Mouse (Mus musculus): Measurements from ENCODE around the gene Papss2.
"Not testable (repeated sequence)": the region's sequence is repeated elsewhere in the genome, so short reads cannot be mapped to it uniquely, and the experiment has no call there.

Gene Papss2

DNA sequence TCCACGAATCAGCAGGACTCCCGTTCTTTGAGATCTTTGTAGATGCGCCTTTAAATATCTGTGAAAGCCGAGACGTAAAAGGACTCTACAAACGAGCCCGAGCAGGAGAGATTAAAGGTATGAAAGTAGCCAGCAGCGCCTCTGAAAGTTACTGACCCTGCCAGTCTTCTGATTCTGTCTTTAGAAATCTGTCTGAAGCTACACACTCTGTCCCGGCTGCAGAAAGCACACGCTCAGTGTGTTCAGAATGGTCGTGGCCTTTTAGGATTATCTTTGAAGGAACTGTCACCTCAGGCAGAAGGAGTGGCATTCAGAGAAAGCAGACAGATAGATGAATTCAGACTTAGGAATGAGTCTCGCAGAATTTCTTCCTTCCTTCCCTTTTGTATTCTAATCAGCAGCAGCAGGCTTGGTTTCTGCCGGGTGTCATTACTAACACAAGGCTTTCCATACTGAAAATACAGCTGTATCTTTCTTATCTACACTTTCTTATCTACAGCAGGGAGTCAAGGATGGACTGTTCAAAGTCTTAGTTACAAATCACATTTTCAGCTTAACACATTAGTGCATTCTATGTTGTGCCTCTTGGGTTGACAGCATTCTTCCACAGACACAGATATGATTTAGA, 42.8 kb downstream of the Papss2 start:
- DNase-seq (ENCODE audit: low spot score in 2 of 2), result no peak

DNA sequence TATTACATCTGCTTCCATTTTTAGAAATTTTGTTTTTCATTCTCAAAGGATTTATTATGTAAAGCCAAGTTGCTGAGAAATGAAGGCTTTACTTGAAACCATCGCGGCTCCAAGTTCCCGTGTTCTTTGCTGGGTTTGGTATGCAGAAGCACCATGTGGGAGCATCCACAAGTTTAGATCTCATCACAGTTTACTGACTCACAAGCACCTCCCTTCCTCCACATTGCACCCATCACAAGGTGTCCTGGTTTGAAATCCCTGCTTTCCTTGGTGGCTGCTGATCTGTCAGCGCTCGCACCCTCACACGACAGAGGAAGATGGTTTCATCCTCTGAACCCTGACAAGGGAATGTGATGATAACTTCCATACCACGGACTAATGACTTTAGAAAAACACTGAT, 45.9 kb downstream of the Papss2 start:
- DNase-seq (ENCODE audit: low spot score in 2 of 2), result no peak

DNA sequence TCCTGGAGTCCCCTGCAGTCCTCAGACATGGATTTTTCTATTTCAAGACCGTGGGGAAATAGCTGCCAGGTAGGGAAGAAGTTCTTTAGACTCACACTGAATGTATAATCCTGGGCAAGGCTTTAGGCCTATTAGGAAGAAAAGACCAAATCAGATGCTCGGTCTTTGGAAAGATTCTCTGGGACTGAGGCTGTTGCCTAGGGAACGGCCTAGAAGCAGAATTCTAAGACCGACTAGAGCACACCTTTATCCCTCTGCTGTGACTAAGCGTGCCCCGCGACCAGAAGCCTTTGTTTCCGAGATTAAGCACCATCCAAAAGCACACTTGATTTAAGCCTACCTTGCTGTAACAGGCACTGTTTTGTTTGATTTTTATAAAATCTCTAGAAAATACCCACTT, 46.4 kb downstream of the Papss2 start:
- DNase-seq (ENCODE audit: low spot score in 2 of 2), result no peak

DNA sequence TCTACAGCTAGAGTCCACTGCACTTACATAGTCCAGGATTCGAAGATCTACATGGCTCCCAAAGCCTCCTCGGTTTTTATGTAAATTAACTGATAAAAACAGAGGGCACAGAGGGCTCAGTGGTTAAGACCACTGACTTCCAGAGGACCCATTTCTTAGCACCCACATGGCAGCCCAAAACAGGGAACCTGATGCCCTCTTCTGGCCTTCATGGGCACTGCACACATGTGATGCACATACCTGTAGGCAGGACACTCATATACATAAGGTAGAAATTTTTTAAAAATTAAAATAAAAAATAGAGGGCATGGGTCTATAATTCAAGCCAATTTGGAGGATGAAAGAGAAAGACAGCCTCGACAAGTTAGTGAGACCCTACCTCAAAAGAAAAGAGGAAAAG, 48.1 kb downstream of the Papss2 start:
- no peak for DNase-seq (ENCODE audit: low spot score in 2 of 2)

DNA sequence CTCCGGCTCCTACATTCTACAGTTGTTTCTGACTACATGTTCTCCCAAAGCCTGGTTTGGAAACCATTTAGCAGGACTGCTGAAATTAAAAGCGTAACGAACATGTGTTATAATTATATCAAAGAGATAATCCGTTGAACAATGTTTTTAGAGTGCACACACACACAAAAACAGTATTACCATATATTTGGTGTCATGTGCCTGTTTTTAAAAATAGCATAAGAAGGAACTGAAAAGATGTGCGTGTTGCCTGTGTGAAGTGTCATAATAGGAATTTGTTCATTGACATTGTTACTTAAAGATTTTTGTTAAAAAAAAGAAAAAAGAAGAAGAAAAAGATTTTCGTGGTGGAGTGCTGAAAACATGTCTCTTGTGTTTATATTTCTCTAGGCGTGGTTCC, 50.3 kb downstream of the Papss2 start:
- DNase-seq (ENCODE audit: low spot score in 2 of 2), result no peak

DNA sequence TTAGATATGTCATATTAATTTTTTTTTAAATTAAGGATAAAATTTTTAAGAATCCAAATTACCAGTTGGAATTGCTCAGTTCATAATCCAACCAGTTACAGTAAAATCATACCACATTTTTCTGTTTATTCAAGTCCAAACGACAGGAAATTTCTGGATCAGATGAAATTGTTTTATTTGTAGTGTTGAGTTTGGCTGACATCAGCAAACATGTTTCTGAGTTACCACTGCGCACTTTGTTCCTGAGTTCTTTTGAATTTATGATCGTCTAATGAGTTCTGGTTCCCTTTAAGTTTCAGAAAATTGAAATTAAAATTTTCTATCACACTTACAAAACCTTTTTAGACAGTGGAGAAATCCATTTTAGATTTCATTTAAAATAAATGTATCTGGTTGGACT, 50.8 kb downstream of the Papss2 start:
- no peak for DNase-seq (ENCODE audit: low spot score in 2 of 2)

DNA sequence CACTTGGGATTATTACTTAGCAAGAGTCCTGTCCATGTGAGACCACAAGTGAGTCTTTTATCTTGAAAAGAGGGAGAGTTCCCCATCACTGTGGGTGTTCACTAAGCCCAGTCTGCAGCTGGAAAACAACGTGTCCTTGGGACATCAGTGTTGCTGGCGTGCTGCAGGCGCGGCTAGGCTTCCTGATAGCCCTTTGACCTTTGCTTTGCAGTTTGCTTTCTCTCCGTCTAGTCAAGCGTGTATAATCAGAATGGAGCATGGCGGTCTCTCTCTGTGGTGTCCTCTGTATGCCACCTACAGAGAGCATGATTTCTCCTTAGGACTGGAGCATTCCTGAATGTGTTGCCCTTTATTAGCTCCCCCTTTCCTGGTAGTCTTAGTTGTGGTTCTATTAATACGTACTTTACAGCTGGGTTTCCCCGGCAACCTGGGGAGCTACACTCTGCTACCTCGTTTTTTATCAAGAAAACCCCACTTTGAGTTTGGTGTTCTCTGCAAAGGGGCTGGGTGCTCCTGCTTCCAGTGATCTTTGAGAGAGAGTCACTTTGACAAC, 52.5 kb downstream of the Papss2 start:
- DNase-seq (ENCODE audit: low spot score in 2 of 2), result no peak

DNA sequence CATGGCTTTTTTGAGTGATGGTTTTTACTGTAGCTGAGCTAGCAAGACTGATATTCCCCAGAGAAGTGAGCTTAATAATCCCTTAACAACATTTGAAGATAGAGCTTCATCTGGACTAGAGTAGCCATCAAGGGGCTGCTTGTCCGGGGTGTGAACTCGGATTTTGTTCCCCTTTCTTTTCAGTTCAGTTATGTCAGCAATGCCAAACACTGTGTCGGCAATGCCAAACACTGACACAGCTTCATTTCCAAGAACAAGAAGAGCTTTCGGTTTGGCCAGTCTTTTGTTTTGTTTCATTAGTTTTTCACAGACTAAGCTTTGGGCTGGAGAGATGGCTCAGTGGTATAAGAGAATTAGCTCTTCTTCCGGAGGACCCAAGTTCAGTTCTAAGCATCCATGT, 55.5 kb downstream of the Papss2 start:
- DNase-seq (ENCODE audit: low spot score in 2 of 2), result no peak

DNA sequence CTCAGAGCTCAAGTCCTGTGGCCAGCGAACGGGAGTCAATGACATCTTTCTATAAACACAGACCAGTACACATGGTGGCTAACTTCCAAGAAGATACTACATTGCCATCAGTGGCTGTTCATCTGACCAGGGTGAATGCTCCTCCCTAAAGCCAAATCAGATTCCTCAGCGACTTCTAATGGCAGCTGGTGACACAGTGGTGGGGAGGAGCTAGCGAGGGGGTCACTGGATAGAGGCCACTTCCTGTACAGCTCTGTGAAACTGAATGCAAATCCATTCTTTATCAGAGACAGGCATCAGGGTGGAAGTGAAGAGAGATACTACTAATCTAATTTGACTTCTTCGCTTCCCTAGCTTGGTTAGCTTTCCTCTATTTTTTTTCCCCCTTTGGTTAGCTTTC, 57.5 kb downstream of the Papss2 start:
- DNase-seq (ENCODE audit: low spot score in 2 of 2), result no peak

DNA sequence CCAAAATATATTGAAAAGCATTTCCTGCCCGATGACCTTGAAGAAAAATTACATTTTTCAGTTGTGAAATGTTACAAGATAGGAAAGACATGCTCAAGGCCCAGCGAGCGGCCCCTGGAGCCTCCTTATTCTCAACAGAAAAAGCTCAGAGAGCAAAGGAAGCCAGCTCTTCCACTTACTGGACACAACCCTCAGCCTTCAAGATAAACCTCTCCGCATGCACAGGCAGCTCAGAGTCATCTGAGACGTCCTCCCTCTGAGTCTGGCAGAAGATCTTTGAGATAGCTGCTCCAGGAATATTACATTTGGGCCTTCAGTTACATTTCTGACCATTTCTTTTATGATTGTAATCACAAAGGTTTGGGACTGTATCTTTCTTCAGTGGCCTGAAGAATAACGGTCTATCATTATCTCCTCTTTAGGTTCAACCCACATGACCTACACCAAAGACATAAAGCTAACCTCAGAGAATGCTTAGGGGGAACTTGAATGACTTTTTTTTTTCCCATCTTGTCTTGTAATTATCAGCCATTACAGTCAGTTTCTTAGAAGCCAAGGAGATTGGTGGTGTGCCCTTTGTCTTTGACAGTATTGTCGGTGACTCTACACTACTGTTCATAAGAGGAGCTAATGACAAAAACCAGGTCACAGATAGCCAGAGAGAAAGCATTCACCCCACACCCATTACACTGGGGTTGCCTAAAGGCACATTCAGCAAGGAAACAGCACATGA, 58.2 kb downstream of the Papss2 start:
- no peak for DNase-seq (ENCODE audit: low spot score in 2 of 2)

DNA sequence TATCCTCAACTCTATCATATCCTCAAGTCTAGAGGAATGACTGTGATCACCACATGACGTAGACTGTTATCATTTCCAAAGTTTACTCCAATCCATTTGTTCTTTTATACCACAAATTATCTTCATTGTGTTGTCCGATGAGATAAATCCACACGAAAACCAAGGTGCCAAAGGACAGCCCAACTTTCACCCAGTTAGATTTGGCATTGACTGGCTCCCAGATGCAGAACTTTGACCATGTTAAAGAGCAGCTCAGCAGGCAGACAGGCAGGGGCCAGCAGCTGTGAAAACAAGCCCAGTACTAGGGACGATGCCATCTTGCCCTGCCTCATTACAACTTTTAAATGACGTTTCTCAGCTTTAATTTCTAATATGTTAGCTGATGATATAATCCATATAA, 63.8 kb downstream of the Papss2 start:
- no peak for DNase-seq (ENCODE audit: low spot score in 2 of 2)

DNA sequence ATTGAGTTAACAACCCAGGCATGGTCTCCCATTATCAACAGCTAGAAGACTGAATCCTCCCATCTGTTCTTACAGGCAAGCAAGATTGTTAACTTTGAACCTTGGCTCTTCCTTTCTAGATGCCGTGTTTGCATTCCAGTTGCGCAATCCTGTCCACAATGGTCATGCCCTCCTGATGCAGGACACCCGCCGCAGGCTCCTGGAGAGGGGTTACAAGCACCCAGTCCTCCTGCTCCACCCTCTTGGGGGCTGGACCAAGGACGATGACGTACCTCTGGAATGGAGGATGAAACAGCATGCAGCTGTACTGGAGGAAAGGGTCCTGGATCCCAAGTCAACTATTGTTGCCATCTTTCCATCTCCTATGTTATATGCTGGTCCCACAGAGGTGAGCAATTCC, 67.3 kb downstream of the Papss2 start:
- no peak for DNase-seq (ENCODE audit: low spot score in 2 of 2)

DNA sequence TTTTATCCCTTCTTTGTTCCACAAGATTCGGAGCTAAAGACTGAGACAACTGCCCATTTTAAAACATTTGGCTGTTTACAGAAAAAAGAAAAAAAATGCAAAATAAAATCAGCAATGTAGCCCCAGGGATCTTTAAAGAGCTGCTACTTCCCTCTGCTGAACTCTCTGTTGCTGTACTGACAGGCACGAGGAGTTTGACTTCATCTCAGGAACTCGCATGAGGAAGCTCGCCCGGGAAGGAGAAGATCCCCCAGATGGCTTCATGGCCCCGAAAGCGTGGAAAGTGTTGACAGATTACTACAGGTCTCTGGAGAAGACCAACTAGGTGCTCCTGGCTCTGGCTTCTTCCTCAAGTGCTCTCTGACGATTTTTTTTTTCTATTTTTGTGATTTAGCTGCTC, 69.7 kb downstream of the Papss2 start:
- DNase-seq (ENCODE audit: low spot score in 2 of 2), result no peak

DNA sequence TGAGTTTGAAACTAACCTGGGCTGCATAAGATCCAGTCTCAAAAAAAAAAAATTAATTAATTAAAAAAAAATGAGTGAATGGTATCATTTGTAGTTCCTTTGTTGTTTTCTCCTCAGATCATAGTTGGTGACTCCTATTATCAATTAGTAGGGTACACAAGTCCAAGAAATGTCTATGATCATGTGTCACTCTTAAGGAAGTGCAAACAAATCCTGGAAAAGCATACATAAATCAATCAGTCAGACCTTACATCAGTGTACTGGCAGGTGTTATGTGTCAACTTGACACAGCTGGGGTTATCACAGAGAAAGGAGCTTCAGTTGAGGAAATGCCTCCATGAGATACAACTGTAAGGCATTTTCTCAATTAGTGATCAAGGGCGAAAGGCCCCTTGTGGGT, 72.2 kb downstream of the Papss2 start:
- not testable (repeated sequence) for DNase-seq (ENCODE audit: low spot score in 2 of 2)

DNA sequence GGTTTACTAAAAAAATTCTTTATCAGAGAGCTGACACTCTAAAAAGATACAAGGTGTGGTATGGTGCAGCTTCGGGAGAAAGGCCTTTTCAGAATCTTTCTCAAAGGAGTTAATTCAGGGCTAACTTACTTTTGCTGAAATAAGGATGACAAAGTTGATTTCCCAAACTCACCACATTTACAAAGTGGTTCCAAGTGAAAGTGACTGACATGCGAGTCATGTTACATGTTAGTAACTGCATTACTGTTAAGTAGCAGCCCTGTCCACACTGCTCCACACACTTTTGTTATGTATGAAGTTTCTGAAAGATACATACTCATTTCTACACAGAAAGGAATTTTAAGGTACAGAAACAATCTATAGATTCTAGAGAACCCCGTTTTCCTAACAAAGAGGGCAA, 80.2 kb downstream of the Papss2 start:
- DNase-seq (ENCODE audit: low spot score in 2 of 2), result no peak

DNA sequence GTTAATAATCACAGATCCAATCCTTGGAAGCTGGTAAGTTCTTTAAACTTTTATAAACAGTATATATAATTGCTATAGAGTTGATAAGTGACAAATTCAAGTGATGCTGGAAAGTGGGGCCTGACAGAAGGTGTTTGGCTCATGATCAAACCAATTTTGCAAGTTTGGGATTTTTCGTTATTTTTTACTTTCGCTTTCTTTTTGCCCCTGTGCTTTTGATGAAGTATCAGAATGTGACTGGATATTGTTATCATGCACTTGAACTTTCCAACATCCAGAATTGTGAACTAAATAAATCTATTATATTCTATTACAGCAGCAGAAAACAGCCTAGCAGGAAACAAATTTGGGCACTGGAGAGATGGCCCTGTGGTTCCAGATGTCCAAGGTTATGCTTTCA, 85.3 kb downstream of the Papss2 start:
- no peak for DNase-seq (ENCODE audit: low spot score in 2 of 2)

DNA sequence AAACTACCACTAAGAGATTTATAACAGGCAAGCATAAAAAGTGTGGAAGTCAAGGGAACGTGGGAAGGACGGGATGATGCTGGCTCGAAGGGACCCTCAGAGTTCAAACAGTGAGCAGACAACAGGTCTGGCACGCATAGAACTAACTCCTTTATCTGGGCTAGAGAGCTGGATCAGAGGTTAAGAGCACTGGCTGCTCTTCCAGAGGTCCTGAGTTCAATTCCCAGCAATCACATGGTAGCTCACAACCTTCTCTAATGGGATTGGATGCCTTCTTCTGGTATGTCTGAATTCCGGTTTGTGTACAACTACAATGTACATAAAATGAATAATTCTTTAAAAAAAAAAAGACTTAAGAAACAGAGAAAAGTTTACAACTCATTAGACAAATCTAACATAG, 87.5 kb downstream of the Papss2 start:
- DNase-seq (ENCODE audit: low spot score in 2 of 2), result no peak

DNA sequence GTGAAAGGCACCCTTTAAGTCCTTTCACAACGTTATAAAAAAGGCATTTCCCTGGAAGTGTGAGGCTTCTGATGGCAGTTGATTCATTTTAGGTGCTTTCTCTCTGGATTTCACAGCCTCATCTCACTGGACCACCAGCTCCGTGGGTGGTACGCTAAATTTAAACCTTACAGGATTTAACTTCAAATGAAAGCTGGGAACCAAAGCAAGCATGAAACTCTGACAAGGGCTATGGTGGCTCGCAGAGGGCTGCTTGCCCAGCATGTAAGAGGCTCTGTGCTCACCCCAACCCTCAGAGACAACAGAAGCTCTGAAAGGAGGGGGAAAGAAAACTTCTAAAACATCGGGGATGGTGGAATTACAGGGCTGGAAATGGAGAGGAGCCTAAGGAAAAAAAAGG, 92.1 kb downstream of the Papss2 start:
- DNase-seq (ENCODE audit: low spot score in 2 of 2), result no peak

DNA sequence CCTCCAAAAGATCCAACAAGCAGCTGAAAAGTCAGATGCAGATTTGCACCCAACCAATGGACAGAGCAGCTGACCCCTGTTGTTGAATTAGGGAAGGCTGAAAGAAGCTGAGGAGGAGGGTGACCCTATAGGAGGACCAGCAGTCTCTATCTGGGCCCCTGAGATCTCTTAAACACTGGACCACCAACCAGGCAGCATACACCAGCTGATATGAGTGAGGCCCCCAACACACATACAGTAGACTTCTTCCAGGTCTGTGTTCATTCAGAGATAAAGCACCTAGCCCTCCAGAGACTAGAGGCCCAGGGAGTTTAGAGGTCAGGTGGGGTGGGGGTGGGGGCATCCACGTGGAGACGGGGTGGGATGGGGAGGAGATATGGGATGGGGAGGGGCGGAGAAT, 92.6 kb downstream of the Papss2 start:
- DNase-seq (ENCODE audit: low spot score in 2 of 2), result not testable (repeated sequence)

DNA sequence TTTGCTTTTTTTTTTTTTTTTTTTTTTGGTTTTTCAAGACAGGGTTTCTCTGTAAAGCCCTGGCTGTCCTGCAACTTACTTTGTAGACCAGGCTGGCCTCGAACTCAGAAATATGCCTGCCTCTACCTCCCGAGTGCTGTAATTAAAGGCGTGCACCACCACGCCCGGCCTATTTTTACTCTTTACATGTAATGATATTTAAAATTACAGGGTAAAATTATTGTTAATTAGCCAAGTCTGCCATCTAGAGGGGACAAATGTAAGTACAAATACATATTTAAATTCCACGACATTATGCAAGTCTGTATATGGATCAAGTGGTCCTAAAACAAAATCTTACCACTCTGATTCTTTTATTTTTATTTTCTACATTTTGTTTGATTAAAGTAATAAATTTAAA, 94.1 kb downstream of the Papss2 start:
- no peak for DNase-seq (ENCODE audit: low spot score in 2 of 2)

DNA sequence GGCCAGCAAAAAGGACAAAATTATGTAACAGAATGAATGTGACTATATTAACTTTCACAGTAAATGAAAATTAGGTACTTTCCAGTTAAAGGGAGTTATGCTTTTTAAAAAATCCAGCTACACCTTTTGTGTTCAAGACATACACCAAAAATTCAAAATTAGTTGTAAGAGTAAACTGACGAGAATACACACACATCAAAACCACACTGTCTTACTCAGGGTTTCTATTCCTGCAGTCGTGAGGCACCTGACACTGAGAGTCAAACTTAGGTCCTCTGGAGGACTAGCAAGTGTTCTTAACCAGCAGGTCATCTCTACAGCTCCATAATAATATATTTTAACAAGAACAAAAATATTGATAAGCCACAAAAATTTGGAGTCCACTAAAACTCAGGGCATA, 101.1 kb downstream of the Papss2 start:
- no peak for DNase-seq (ENCODE audit: low spot score in 2 of 2)

DNA sequence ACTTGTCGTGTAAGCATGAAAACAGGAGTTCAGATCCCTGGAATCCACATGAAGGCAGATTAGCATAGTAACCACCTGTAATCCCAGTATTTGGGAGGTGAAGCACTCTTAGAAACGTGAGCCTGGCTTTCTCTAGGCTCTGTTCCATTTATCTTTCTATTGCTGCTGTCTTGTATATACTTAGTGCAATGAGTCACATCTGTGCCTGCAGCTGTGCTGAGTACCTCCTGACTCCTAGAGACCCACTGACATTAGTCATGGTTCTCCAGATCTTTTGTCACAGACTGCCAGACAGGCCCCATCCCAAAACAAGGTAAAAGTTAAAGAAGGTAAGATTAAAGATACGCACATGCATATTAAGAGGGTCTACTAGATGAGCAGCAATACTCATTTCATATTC, 106.6 kb downstream of the Papss2 start:
- no peak for DNase-seq (ENCODE audit: low spot score in 2 of 2)

DNA sequence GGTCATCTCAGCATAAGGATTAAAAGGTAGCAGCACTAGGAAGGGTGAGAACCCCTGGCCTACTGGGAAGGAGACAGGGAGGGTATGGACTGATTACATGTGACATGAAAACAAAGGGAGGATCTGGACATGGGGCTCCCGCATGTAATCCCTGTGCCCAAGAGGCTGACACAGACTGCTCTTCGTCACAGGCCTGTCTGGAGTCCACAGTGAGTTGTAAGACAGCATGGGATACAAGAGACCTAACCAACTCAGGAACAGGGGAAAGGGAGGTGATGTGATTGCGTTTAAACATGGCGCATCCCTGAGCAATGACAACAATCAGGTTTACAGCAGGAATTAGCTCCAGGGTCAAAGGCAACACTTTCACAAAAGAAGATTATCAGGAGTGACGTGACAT, 113.4 kb downstream of the Papss2 start:
- DNase-seq (ENCODE audit: low spot score in 2 of 2), result no peak

DNA sequence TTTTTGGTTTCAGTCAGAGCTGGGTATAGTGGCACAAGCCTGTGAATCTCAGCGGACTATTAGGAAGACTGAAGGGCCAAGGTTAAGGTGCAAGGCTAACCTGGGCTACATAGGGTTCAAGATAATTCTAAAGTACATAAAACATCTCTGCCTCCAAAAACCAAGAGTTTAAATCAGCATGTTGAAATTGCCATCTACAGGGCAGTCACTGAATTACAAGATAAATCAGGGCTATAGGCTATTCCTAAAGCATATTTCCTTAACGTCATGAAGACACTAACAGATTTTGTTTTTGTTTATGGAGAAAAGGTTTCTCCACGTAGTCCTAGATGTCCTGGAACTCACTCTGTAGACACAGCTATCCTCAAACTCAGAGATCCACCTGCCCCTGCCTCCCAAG, 114.7 kb downstream of the Papss2 start:
- no peak for DNase-seq (ENCODE audit: low spot score in 2 of 2)

Measured in spleen, postnatal 4 days (tissue).